ENCODE assay signal across 8 mouse cellular contexts in genomic region chr12:80816380-80817086, GRCm38 (mm10). TPM values are rescaled to one million over a fixed set of nuclear protein-coding genes. Genes with fewer than 3 reads are reported as not detected.
A peak's percentile ranks its signal among the peaks of the same experiment; 100 is the strongest.
DNase-seq lines count a peak whose midpoint lies in the region; ATAC-seq and TF ChIP-seq lines count a peak whose summit lies in the region.

No protein-coding gene starts in this region.

- H3K9me3 ChIP-seq in hindbrain, embryonic 10.5 days, result no peaks in the 10 kb centered on the region
- no peaks in the 10 kb centered on the region for H3K9me3 ChIP-seq in hindbrain, embryonic 14.5 days (ENCODE audit: control insufficient read depth, low read length)
- no peaks in the 10 kb centered on the region for H3K9me3 ChIP-seq in forebrain, embryonic 14.5 days (replicated peaks; ENCODE audit: control insufficient read depth, low read length)
- H3K9me3 ChIP-seq in midbrain, embryonic 12.5 days, result no peaks in the 10 kb centered on the region

- H3K4me2 ChIP-seq in hindbrain, embryonic 14.5 days (replicated peaks), result no peak overlapping the region
- no peak overlapping the region for H3K4me2 ChIP-seq in forebrain, embryonic 14.5 days (ENCODE audit: low read length)
- H3K4me2 ChIP-seq in midbrain, embryonic 12.5 days (replicated peaks), result no peak overlapping the region

- H3K27me3 ChIP-seq in hindbrain, embryonic 10.5 days (ENCODE audit: insufficient read depth, poor library complexity, severe bottlenecking), result no peaks in the 10 kb centered on the region
- no peaks in the 10 kb centered on the region for H3K27me3 ChIP-seq in hindbrain, embryonic 14.5 days (ENCODE audit: control insufficient read depth, insufficient read depth, low read length)
- no peaks in the 10 kb centered on the region for H3K27me3 ChIP-seq in forebrain, embryonic 14.5 days (replicated peaks; ENCODE audit: control insufficient read depth, insufficient read depth, low read length)
- no peaks in the 10 kb centered on the region for H3K27me3 ChIP-seq in midbrain, embryonic 12.5 days

- DNase-seq in hindbrain, embryonic 10.5 days (ENCODE audit: low spot score), result peak; percentile 53
- DNase-seq in hindbrain, embryonic 14.5 days (ENCODE audit: low spot score), result no peak
- DNase-seq in forebrain, embryonic 14.5 days (ENCODE audit: low spot score), result peak; percentile 43
- DNase-seq in frontal cortex, postnatal 10 days (ENCODE audit: low spot score in 2 of 2), result no peak
- no peak for DNase-seq in ovary, postnatal 10 days (ENCODE audit: low spot score)
- no peak for DNase-seq in layer of hippocampus, adult 18-20 months (ENCODE audit: low spot score in 2 of 2)

- H3K27ac ChIP-seq in hindbrain, embryonic 10.5 days, result peak overlapping the region; percentile 71
- no peak overlapping the region; the same call in 1 of the 2 replicates for H3K27ac ChIP-seq in hindbrain, embryonic 14.5 days
- 0 out of 2 replicates have a peak overlapping the region, but pooled peaks have one; percentile 1 for H3K27ac ChIP-seq in bone marrow macrophage, adult 2 months (ENCODE audit: insufficient read depth, low read depth, low read length)
- H3K27ac ChIP-seq in forebrain, embryonic 14.5 days (ENCODE audit: low read depth, low read length), result no peak overlapping the region
- peak overlapping the region; percentile 77 for H3K27ac ChIP-seq in midbrain, embryonic 12.5 days (replicated peaks)

- WGBS in hindbrain, embryonic 10.5 days, result 59% methylated on average over 1 of the region's 1 CpGs
- 33% methylated on average over 1 of the region's 1 CpGs for WGBS in hindbrain, embryonic 14.5 days
- WGBS in forebrain, embryonic 14.5 days, result 30% methylated on average over 1 of the region's 1 CpGs
- WGBS in midbrain, embryonic 12.5 days, result 37% methylated on average over 1 of the region's 1 CpGs

- peaks cover 48% of the 10 kb centered on the region for H3K4me1 ChIP-seq in hindbrain, embryonic 10.5 days (replicated peaks)
- peaks cover 9% of the 10 kb centered on the region for H3K4me1 ChIP-seq in hindbrain, embryonic 14.5 days (replicated peaks; ENCODE audit: control insufficient read depth, insufficient read depth, low read length)
- H3K4me1 ChIP-seq in bone marrow macrophage, adult 2 months (ENCODE audit: control insufficient read depth, insufficient read depth, low read length), result peaks cover 72% of the 10 kb centered on the region
- H3K4me1 ChIP-seq in forebrain, embryonic 14.5 days (ENCODE audit: control insufficient read depth, insufficient read depth, low read length), result peaks cover 5% of the 10 kb centered on the region; the same call in 1 of the 2 replicates
- H3K4me1 ChIP-seq in midbrain, embryonic 12.5 days, result peaks cover 33% of the 10 kb centered on the region

- H3K36me3 ChIP-seq in hindbrain, embryonic 10.5 days, result no peaks in the 10 kb centered on the region
- no peaks in the 10 kb centered on the region for H3K36me3 ChIP-seq in hindbrain, embryonic 14.5 days (replicated peaks; ENCODE audit: control insufficient read depth, insufficient read depth)
- no peaks in the 10 kb centered on the region for H3K36me3 ChIP-seq in forebrain, embryonic 14.5 days (ENCODE audit: control insufficient read depth, insufficient read depth, low read length)
- H3K36me3 ChIP-seq in midbrain, embryonic 12.5 days, result no peaks in the 10 kb centered on the region

- no peak for TF ChIP-seq POLR2A in bone marrow macrophage, adult 2 months (IDR thresholded peaks at IDR 0.05; ENCODE audit: borderline replicate concordance, low read depth, low read length)

- no peak for ATAC-seq in hindbrain, embryonic 14.5 days (ENCODE audit: low FRiP score)
- ATAC-seq in forebrain, embryonic 14.5 days, result peak; percentile 69
- ATAC-seq in midbrain, embryonic 12.5 days (ENCODE audit: low FRiP score, low read depth), result peak; percentile 62

- no peak overlapping the region for H3K4me3 ChIP-seq in hindbrain, embryonic 10.5 days
- H3K4me3 ChIP-seq in hindbrain, embryonic 14.5 days (replicated peaks; ENCODE audit: low read length), result no peak overlapping the region
- no peak overlapping the region for H3K4me3 ChIP-seq in bone marrow macrophage, adult 2 months (ENCODE audit: insufficient read depth, low read length)
- H3K4me3 ChIP-seq in forebrain, embryonic 14.5 days (ENCODE audit: low read depth, low read length), result no peak overlapping the region
- no peak overlapping the region for H3K4me3 ChIP-seq in midbrain, embryonic 12.5 days

- no peak overlapping the region for H3K9ac ChIP-seq in hindbrain, embryonic 14.5 days
- no peak overlapping the region for H3K9ac ChIP-seq in forebrain, embryonic 14.5 days (ENCODE audit: low read length)
- no peak overlapping the region for H3K9ac ChIP-seq in midbrain, embryonic 12.5 days (replicated peaks)

- TF ChIP-seq CTCF in bone marrow macrophage, adult 2 months (IDR thresholded peaks at IDR 0.05; ENCODE audit: low read depth, low read length), result no peak

RNA-seq across cellular contexts. Expression of gene Susd6, which starts 26.2 kb away (rescaled TPM):
- 15.6 and 15.9 TPM in 2 replicates for polyA plus RNA-seq in hindbrain, embryonic 10.5 days (2016; fragmentation: Nextera tagmentation; extraction: Ambion mirVana)
- polyA plus RNA-seq in hindbrain, embryonic 14.5 days (2014; fragmentation: Nextera tagmentation; extraction: Ambion mirVana), result 12.5 and 14.8 TPM in 2 replicates
- 144 and 157 TPM in 2 replicates for polyA plus RNA-seq in bone marrow macrophage, adult 2 months (2012; ENCODE audit: insufficient read depth, insufficient read length, missing spikeins)
- 11.7 and 13.4 TPM in 2 replicates for polyA plus RNA-seq in forebrain, embryonic 14.5 days (2014; fragmentation: Nextera tagmentation; extraction: Ambion mirVana)
- polyA plus RNA-seq in midbrain, embryonic 12.5 days (2016; fragmentation: Nextera tagmentation; extraction: Ambion mirVana), result 22.3 and 23.5 TPM in 2 replicates
- 10 to 100 TPM; 64.0 to 76.3 TPM for total RNA-seq in layer of hippocampus, adult 18-20 months (2021)

RNA-seq across cellular contexts. Expression of gene Ccdc177, which starts 56.0 kb away (rescaled TPM):
- polyA plus RNA-seq in hindbrain, embryonic 10.5 days (2016; fragmentation: Nextera tagmentation; extraction: Ambion mirVana), result 1.5 and 2.4 TPM in 2 replicates
- polyA plus RNA-seq in hindbrain, embryonic 14.5 days (2014; fragmentation: Nextera tagmentation; extraction: Ambion mirVana), result 4.6 and 5.2 TPM in 2 replicates
- not detected in 2 replicates for polyA plus RNA-seq in bone marrow macrophage, adult 2 months (2012; ENCODE audit: insufficient read depth, insufficient read length, missing spikeins)
- polyA plus RNA-seq in forebrain, embryonic 14.5 days (2014; fragmentation: Nextera tagmentation; extraction: Ambion mirVana), result 6.3 and 6.7 TPM in 2 replicates
- 7.8 and 9.7 TPM in 2 replicates for polyA plus RNA-seq in midbrain, embryonic 12.5 days (2016; fragmentation: Nextera tagmentation; extraction: Ambion mirVana)
- 10 to 100 TPM; 16.2 to 16.3 TPM for total RNA-seq in layer of hippocampus, adult 18-20 months (2021)

Comparison
In these comparisons a context has a peak if more than half of its experiments do, and no peak if none do; other contexts are left out.
1. DNase-seq: peak in hindbrain, embryonic 10.5 days (single experiment) and forebrain, embryonic 14.5 days (single experiment); none in hindbrain, embryonic 14.5 days (single experiment), frontal cortex, postnatal 10 days (0 of 2), ovary, postnatal 10 days (single experiment) and layer of hippocampus, adult 18-20 months (0 of 2).
2. H3K27ac ChIP-seq: peak in hindbrain, embryonic 10.5 days (single experiment), bone marrow macrophage, adult 2 months (single experiment) and midbrain, embryonic 12.5 days (single experiment); none in hindbrain, embryonic 14.5 days (single experiment) and forebrain, embryonic 14.5 days (single experiment).